Mouse (Mus musculus): ENCODE measurements around the gene Trip13.

The Trip13 gene

DNA sequence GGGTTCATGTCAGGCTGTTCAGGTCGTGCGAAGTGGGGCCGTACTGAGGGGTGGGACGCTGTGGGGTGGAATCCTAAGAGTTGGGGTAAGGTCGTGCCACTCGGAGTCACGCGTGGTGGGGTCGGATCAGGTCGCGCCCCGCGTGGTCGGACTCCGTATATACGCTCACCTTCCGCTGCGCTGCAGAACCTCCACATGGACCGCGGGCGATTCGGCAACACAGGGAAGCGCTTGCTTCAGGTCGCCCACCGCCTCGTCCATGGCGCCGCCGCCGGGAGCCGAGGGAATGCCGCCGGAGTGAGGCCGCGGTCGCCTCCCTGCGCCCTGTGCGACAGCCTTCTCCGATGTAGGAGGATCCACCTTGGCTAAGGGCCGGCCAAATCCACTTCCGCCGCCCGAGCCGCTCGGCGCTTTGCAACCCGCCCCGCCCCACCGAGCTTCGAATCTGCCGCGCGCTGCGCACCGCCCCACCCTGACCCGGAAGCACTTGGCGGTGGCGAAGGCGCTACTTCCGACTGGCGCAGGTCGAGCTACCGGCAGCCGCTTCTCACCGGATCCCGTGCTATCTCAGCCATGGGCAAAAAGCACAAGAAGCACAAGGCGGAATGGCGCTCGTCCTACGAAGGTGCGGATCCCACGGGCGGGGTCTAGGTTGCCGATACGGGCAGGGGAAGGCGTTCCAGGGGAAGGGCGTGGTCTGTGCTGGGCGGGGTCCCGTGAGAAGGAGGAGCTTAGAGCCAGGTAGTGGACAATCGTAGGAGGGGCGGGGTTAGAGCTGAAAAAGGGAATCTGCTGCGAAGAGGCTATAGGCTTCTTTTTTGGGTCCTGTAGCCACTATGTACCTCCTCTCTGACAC, at the start of gene Trip13, which contains the start of gene Brd9:
Trip13 (minus strand) TSS at position 464 of the 856 bp plus-strand sequence.
Brd9 (plus strand) TSS at position 491 of the 856 bp plus-strand sequence.
- peak; percentile 95 for DNase-seq

DNA sequence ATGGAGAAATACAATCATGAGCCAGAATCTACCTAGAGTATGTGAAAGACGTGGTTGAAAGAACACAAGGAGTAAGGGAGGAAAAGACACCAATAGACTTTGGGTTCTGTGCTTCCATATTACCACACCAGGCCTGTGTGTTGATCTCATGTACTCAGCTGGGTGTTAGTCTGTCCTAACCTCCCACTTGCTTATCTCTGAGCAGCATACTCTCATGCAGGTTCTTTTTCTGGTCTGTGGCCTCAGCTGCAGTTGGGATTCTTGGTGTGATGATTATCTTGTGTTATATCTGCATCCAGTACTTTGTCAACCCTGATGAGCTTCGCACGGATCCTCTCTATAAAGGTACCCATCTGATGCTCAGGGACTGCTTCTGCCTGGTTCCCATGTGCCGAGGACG, 39.4 kb upstream of the Trip13 start:
- no peak for DNase-seq

GRCm38 (mm10) chr13:73974523-73974922, 36.9 kb upstream of the Trip13 start:
- DNase-seq, result no peak

DNA sequence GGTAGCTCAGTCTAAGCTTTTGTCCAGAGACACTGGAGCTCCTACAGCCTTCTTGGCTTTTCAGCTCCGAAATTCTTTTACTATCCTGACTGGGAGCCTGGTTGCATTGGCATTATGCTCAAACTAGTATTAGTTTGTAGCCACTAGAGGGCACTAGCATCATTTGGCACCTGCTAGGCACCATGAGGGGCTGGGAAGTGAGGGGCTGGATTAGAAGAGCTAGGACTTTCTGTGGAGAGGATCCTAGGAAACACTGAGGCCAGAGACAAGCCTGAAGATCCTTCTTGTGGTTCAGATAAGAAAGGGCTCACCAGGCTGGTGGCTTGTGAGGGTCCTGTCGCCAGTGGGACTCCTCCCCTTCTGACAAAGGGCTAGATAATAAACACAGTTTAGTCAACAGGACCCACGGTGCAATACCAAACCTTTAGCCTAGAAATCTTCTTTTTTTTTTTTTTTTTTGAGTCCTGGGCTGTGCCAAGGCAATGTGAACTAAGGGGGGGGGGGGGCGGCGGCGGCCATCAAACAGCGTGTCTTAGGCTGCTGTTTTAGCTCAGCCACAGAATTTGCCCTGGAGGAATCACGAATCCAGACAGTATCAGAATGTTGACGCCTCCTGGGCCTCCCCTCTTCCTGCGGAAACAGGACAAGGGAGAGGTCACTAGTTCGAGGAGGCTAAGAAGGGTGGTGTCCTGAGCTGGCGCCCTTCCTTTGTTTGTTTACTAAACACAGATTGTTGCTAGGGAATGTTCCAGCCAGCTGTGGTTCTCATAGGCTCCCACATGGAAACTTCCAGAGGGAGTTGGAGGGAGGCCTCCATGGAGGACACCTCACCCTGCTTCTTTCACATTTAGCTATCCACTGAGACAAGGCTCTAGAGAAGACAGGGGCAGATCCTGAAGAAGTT, 33.2 kb upstream of the Trip13 start:
- DNase-seq, result peak; percentile 40

GRCm38 (mm10) chr13:73963551-73963950, 26.0 kb upstream of the Trip13 start, which contains the start of gene Zdhhc11:
TSS of gene Zdhhc11 (plus strand) at chr13:73963851.
- no peak for DNase-seq

GRCm38 (mm10) chr13:73961177-73961576, 23.6 kb upstream of the Trip13 start:
- DNase-seq, result no peak

GRCm38 (mm10) chr13:73960117-73960652, 22.6 kb upstream of the Trip13 start:
- DNase-seq, result no peak

DNA sequence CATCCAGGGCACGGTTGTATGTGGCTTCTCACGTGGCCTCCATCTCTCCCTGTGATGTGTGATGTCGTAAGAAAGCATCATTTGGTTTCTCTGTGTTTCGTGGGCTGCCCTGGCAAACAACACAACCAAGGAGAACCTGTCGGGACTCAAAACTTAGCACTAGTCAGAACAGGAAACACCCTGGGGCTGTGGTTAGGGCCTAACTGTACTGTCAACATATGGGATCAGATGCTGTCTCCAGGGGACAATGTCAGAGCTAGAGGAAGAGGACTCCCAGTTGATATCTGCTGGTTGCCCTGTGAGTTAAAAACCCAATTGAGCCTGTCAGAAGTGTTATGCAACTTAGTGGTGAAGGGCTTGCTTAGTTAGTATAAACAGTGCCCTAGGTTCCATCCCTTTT, 17.9 kb upstream of the Trip13 start:
- no peak for DNase-seq

GRCm38 (mm10) chr13:73954666-73955065, 17.1 kb upstream of the Trip13 start:
- DNase-seq, result no peak

DNA sequence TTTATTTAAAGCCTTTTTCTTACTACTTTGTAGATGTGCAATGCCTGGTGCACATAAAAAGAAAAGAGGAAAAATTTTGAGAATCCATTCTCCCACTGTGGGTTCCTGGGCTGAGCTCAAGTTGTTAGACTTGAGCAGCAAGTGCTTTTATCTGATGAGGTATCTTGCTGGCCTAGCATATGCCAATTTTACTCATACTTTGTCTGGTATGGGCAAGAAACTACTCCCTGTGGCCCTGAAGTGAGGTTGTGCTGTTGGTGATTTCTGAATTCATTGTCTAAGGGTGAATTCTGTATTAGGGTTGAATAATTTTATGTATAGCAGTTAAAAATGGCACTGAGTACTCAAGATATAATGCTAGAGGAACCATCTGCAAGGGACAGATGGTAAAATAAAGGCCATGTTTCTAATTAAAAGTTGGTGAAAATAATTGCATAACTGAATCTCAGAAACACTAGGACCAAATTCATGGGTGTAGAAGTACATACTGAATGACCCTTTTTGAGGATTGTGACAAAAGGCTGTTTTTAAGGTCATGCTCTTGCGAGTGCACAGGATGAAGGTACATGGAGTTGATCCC, 16.1 kb upstream of the Trip13 start:
- no peak for DNase-seq

- no peak for DNase-seq
These were observed 7.0 kb upstream of the Trip13 start for GRCm38 (mm10) chr13:73944606-73945005.

- no peak for DNase-seq
These were observed 1.5 kb upstream of the Trip13 start for GRCm38 (mm10) chr13:73939101-73939500.

DNA sequence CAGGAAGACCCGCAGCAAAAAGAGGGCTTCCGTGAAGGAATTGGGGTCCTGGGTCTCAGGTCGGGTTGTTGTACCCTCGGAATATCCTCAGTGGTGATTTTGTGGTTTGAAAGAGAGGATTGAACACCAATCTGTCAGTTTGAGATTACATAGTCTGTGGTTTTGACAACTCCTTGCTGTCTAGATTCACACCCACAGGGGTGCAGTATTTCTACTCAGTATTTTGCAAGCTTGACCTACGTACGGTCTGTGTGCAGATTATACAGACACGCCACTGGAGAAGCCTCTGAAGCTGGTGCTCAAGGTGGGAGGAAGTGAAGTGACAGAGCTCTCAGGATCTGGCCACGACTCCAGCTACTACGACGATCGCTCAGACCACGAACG, 585 bp upstream of the Trip13 start:
- DNase-seq, result no peak

DNA sequence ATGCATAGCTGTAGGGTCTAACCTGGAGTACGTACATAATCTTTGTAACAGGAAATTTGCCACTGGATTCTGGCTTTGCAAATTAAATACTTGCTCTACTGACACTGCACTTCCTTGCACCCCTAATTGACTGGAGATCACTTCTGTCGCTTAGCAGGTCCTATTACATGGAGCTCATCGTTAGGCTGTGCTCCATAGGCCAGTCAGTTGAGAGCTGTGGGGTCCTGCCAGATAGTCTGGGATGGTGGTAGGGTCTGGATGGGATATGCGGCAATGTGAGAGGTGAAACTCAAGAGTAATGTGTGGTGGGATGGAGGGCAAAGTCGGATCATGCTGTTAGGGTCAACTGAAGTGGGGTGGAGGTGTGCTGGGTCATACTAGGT, 655 bp downstream of the Trip13 start:
- DNase-seq, result no peak

DNA sequence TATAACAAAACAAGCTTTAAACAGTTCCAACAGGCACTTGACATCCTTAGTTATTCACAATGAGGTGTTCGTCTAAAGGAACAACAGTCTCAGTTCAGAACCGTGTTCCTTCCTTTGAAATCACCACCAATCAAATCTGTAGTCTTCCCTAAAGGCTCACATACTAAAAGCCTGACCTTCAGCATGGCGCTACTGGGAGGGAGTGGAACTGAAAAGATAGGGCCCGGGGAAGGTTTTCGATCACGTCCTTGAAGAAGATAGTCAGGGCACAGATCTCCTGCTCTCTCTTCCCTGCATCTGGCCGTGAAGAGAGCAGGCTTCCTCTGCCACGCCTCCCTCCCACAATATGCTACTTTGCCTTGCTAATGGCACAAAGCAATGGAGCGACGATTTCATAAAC, 5.4 kb downstream of the Trip13 start:
- DNase-seq, result no peak

DNA sequence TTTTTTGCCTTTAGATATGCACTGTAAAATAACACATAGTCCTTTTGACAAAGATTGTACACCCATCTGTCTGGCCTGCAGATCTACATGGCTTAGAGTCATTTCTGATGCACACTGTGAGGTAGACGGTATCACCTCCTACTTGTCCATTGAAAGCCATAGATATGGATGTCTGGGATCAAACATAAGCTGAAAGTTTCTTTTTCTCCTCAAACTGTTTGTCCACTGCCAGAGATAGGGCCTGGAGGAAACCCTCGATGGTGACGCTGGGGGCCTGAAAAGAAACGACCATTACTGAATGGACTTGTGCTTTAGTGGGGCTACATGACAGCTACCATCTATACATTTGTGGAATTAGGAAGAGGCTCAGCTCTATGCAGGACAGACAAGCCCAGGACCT, 24.5 kb downstream of the Trip13 start:
- no peak for DNase-seq

DNA sequence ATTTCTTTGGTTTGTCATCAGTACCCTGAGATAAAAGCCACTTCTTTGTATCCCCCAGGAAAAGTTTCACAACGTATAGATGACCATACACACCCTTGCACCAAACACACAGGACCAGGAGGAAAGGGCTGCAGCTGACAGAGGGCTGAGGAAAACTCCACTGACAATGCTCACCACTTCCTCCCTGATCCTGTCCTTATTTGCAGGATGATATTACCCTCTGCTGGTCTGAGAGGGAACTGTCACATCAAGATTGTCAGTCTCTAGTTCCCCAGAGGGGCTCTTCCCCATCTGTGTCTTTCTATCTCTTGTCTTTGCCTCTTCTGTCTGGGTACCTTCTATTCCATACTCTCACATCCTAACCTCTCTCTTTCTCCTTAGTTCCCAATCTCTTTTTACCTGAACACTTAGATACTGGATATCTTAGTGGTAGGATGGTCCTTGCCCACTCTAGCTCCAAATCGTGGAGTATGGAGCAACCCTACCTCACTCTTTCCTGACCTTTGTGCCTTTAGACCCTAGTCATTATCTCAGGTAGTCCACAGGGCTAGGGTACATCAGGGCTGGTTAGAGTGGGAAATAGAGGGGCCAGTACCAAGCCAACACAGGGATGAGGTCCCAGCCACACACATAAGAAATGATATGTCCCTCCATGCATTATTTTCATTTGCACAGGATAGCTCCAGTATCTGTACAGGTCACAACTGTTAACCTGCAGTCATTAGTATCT, 29.7 kb downstream of the Trip13 start:
- no peak for DNase-seq

- DNase-seq, result no peak
These were observed 30.4 kb downstream of the Trip13 start for GRCm38 (mm10) chr13:73907136-73907535.

GRCm38 (mm10) chr13:73897561-73897960, 40.0 kb downstream of the Trip13 start:
- DNase-seq, result no peak

DNA sequence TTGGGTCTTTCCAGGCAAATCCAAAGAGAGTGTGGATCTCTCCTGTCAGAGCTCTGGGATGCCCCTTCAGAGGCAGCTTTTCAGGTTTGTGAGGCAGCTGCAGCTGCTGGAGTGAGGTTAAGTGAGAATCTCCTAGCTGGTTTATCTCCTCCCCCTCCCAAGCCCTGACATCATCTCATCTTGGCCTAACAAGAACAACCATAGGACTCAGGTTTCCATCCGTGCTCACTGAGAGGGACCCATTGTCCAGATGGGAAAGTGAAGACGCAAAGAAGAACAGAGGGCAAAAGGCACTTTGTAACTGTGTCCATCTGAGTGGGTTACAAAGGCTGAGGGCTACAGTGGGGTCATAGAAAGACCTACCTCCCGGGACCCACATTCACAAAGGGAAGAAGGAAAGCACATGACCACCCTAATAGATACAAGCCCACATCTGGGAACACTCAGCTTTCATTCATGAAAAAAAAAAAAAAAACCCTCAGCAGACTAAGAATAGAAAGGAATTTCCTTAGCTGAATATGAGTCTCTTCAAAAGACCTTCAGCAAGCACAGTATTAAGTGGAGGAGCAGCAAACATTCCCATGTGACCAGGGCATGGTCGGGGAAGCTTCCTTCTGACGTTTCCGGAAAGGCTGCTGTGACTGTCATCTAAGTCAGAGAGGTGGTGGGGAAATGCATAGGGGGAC, 44.9 kb downstream of the Trip13 start:
- DNase-seq, result peak; percentile 9

DNA sequence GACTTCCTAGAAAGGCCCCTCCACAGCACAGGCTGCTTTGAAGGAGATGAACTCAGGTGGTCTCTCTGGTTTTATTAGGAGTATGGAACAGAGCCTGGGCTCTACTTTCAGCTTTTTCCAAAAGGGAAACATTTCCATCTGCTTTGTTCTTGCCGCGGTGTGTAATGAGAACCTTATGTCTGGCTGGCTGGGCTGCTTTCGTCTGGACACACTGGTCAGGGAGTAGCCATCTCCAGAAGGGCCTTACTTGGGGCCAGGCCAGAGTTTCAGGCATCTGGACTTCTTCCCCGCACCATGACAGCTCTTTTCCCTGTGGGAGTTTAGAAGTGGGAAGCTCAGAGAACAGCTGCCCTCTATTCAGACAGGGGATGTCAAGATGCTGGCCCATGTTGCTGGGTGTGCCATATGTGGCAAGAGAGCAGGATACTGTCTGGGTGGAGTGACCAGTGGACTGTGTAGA, 50.1 kb downstream of the Trip13 start:
- peak; percentile 11 for DNase-seq

DNA sequence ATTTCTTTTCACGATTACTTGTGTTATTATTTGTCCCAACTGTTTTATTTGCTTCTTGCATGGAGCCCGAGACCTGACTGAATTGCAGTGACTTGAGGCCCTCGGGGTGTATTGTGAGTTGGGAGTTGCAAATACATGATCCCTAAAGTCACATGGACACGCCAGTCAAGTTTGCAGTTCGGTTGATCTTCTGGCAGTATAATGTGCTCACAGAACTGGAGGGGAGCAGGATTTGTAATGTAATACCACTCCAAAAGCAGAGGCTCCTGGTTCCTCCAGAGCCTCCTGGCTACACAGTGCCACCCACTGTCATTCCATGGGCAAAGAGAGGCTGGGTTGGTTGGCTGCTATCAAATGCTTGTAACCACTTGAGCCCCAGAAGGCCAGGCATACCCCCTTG, 51.0 kb downstream of the Trip13 start:
- no peak for DNase-seq
